Mouse (Mus musculus): ENCODE results near the gene Rbbp6. TPM values are rescaled to one million over a fixed set of nuclear protein-coding genes. Genes with fewer than 3 reads are reported as not detected.

Rbbp6 gene
- polyA plus RNA-seq, 1 experiment from 2014 or later: 40.0 TPM

- Histone ChIP-seq H3K9me3 (ENCODE audit: control insufficient read depth, low read length) (no peaks in the 10 kb centered on the region), H3K9ac (ENCODE audit: low read depth, low read length) (no peak overlapping the region), H3K36me3 (ENCODE audit: control insufficient read depth, insufficient read depth, low read length) (peaks cover 82% of the 10 kb centered on the region), H3K27me3 (ENCODE audit: control insufficient read depth, insufficient read depth, low read length) (no peaks in the 10 kb centered on the region), H3K27ac (ENCODE audit: low read depth, low read length) (no peak overlapping the region), H3K4me3 (ENCODE audit: low read length) (no peak overlapping the region), H3K4me1 (ENCODE audit: control insufficient read depth, insufficient read depth, low read length) (no peaks in the 10 kb centered on the region), H3K4me2 (replicated peaks; ENCODE audit: low read depth, low read length) (no peak overlapping the region)
- 90% methylated on average over 20 of the region's 20 CpGs for WGBS
- ATAC-seq (ENCODE audit: low FRiP score, low TSS enrichment): no peak
Measured at GRCm38 (mm10) chr7:123001341-123002027, 36.0 kb downstream of the Rbbp6 start.

GRCm38 (mm10) chr7:123002028-123002410, 36.5 kb downstream of the Rbbp6 start:
- Histone ChIP-seq H3K4me3 (ENCODE audit: low read length) (no peak overlapping the region), H3K9me3 (ENCODE audit: control insufficient read depth, low read length) (no peaks in the 10 kb centered on the region), H3K27me3 (ENCODE audit: control insufficient read depth, insufficient read depth, low read length) (no peaks in the 10 kb centered on the region), H3K4me1 (ENCODE audit: control insufficient read depth, insufficient read depth, low read length) (no peaks in the 10 kb centered on the region), H3K9ac (ENCODE audit: low read depth, low read length) (no peak overlapping the region), H3K4me2 (replicated peaks; ENCODE audit: low read depth, low read length) (no peak overlapping the region), H3K36me3 (ENCODE audit: control insufficient read depth, insufficient read depth, low read length) (peaks cover 77% of the 10 kb centered on the region), H3K27ac (ENCODE audit: low read depth, low read length) (no peak overlapping the region)
- no peak for ATAC-seq (ENCODE audit: low FRiP score, low TSS enrichment)
- WGBS: 93% methylated on average over 6 of the region's 6 CpGs

GRCm38 (mm10) chr7:123003207-123003606, 37.7 kb downstream of the Rbbp6 start:
- ATAC-seq (ENCODE audit: low FRiP score, low TSS enrichment): no peak
- no peak overlapping the region for H3K4me3 ChIP-seq (ENCODE audit: low read length)
- H3K27me3 ChIP-seq (ENCODE audit: control insufficient read depth, insufficient read depth, low read length): no peaks in the 10 kb centered on the region
- no peaks in the 10 kb centered on the region for H3K4me1 ChIP-seq (ENCODE audit: control insufficient read depth, insufficient read depth, low read length)
- H3K4me2 ChIP-seq (replicated peaks; ENCODE audit: low read depth, low read length): no peak overlapping the region
- no peaks in the 10 kb centered on the region for H3K9me3 ChIP-seq (ENCODE audit: control insufficient read depth, low read length)
- 90% methylated on average over 4 of the region's 4 CpGs for WGBS
- H3K36me3 ChIP-seq (ENCODE audit: control insufficient read depth, insufficient read depth, low read length): peaks cover 67% of the 10 kb centered on the region
- H3K27ac ChIP-seq (ENCODE audit: low read depth, low read length): no peak overlapping the region
- H3K9ac ChIP-seq (ENCODE audit: low read depth, low read length): no peak overlapping the region

- Histone ChIP-seq H3K36me3 (ENCODE audit: control insufficient read depth, insufficient read depth, low read length) (peaks cover 55% of the 10 kb centered on the region), H3K4me1 (ENCODE audit: control insufficient read depth, insufficient read depth, low read length) (no peaks in the 10 kb centered on the region)
- ATAC-seq (ENCODE audit: low FRiP score, low TSS enrichment): no peak
Measured at GRCm38 (mm10) chr7:123004442-123004841, 39.0 kb downstream of the Rbbp6 start.

GRCm38 (mm10) chr7:123006251-123006650, 40.8 kb downstream of the Rbbp6 start:
- Histone ChIP-seq H3K9ac (ENCODE audit: low read depth, low read length) (no peak overlapping the region), H3K4me3 (ENCODE audit: low read length) (no peak overlapping the region), H3K27ac (ENCODE audit: low read depth, low read length) (no peak overlapping the region), H3K4me2 (replicated peaks; ENCODE audit: low read depth, low read length) (no peak overlapping the region), H3K27me3 (ENCODE audit: control insufficient read depth, insufficient read depth, low read length) (no peaks in the 10 kb centered on the region), H3K36me3 (ENCODE audit: control insufficient read depth, insufficient read depth, low read length) (peaks cover 36% of the 10 kb centered on the region), H3K4me1 (ENCODE audit: control insufficient read depth, insufficient read depth, low read length) (no peaks in the 10 kb centered on the region), H3K9me3 (ENCODE audit: control insufficient read depth, low read length) (no peaks in the 10 kb centered on the region)
- ATAC-seq (ENCODE audit: low FRiP score, low TSS enrichment): no peak
- WGBS: 63% methylated on average over 2 of the region's 2 CpGs

More at GRCm38 (mm10) chr7:123004442-123004841, 39.0 kb downstream of the Rbbp6 start:
- no peaks in the 10 kb centered on the region for H3K27me3 ChIP-seq (ENCODE audit: control insufficient read depth, insufficient read depth, low read length)
- 95% methylated on average over 5 of the region's 5 CpGs for WGBS
- H3K27ac ChIP-seq (ENCODE audit: low read depth, low read length): no peak overlapping the region
- no peak overlapping the region for H3K9ac ChIP-seq (ENCODE audit: low read depth, low read length)
- H3K4me3 ChIP-seq (ENCODE audit: low read length): no peak overlapping the region
- H3K9me3 ChIP-seq (ENCODE audit: control insufficient read depth, low read length): no peaks in the 10 kb centered on the region
- no peak overlapping the region for H3K4me2 ChIP-seq (replicated peaks; ENCODE audit: low read depth, low read length)

GRCm38 (mm10) chr7:123007743-123008142, 42.3 kb downstream of the Rbbp6 start:
- Histone ChIP-seq H3K4me3 (ENCODE audit: low read length) (no peak overlapping the region), H3K4me1 (ENCODE audit: control insufficient read depth, insufficient read depth, low read length) (no peaks in the 10 kb centered on the region), H3K9ac (ENCODE audit: low read depth, low read length) (no peak overlapping the region), H3K4me2 (replicated peaks; ENCODE audit: low read depth, low read length) (no peak overlapping the region), H3K9me3 (ENCODE audit: control insufficient read depth, low read length) (no peaks in the 10 kb centered on the region), H3K27ac (ENCODE audit: low read depth, low read length) (no peak overlapping the region), H3K36me3 (ENCODE audit: control insufficient read depth, insufficient read depth, low read length) (peaks cover 22% of the 10 kb centered on the region), H3K27me3 (ENCODE audit: control insufficient read depth, insufficient read depth, low read length) (no peaks in the 10 kb centered on the region)
- 72% methylated on average over 4 of the region's 4 CpGs for WGBS
- no peak for ATAC-seq (ENCODE audit: low FRiP score, low TSS enrichment)

- no peak overlapping the region for H3K9ac ChIP-seq (ENCODE audit: low read depth, low read length)
- no peaks in the 10 kb centered on the region for H3K4me1 ChIP-seq (ENCODE audit: control insufficient read depth, insufficient read depth, low read length)
- no peak overlapping the region for H3K4me2 ChIP-seq (replicated peaks; ENCODE audit: low read depth, low read length)
- no peak overlapping the region for H3K27ac ChIP-seq (ENCODE audit: low read depth, low read length)
- H3K4me3 ChIP-seq (ENCODE audit: low read length): no peak overlapping the region
- H3K36me3 ChIP-seq (ENCODE audit: control insufficient read depth, insufficient read depth, low read length): no peaks in the 10 kb centered on the region
- no peaks in the 10 kb centered on the region for H3K9me3 ChIP-seq (ENCODE audit: control insufficient read depth, low read length)
- 73% methylated on average over 5 of the region's 5 CpGs for WGBS
- no peaks in the 10 kb centered on the region for H3K27me3 ChIP-seq (ENCODE audit: control insufficient read depth, insufficient read depth, low read length)
- no peak for ATAC-seq (ENCODE audit: low FRiP score, low TSS enrichment)
Measured at GRCm38 (mm10) chr7:123013466-123013865, 48.0 kb downstream of the Rbbp6 start.

GRCm38 (mm10) chr7:123014729-123015128, 49.2 kb downstream of the Rbbp6 start:
- Histone ChIP-seq H3K9ac (ENCODE audit: low read depth, low read length) (no peak overlapping the region), H3K9me3 (ENCODE audit: control insufficient read depth, low read length) (no peaks in the 10 kb centered on the region), H3K4me1 (ENCODE audit: control insufficient read depth, insufficient read depth, low read length) (no peaks in the 10 kb centered on the region), H3K27ac (ENCODE audit: low read depth, low read length) (no peak overlapping the region), H3K4me3 (ENCODE audit: low read length) (no peak overlapping the region), H3K27me3 (ENCODE audit: control insufficient read depth, insufficient read depth, low read length) (no peaks in the 10 kb centered on the region), H3K4me2 (replicated peaks; ENCODE audit: low read depth, low read length) (no peak overlapping the region), H3K36me3 (ENCODE audit: control insufficient read depth, insufficient read depth, low read length) (no peaks in the 10 kb centered on the region)
- no peak for ATAC-seq (ENCODE audit: low FRiP score, low TSS enrichment)
- 80% methylated on average over 7 of the region's 7 CpGs for WGBS

GRCm38 (mm10) chr7:123017627-123018026, 52.1 kb downstream of the Rbbp6 start:
- Histone ChIP-seq H3K36me3 (ENCODE audit: control insufficient read depth, insufficient read depth, low read length) (no peaks in the 10 kb centered on the region), H3K9ac (ENCODE audit: low read depth, low read length) (no peak overlapping the region), H3K9me3 (ENCODE audit: control insufficient read depth, low read length) (no peaks in the 10 kb centered on the region), H3K4me2 (replicated peaks; ENCODE audit: low read depth, low read length) (no peak overlapping the region), H3K4me1 (ENCODE audit: control insufficient read depth, insufficient read depth, low read length) (no peaks in the 10 kb centered on the region), H3K27me3 (ENCODE audit: control insufficient read depth, insufficient read depth, low read length) (no peaks in the 10 kb centered on the region), H3K4me3 (ENCODE audit: low read length) (no peak overlapping the region), H3K27ac (ENCODE audit: low read depth, low read length) (no peak overlapping the region)
- 38% methylated on average over 3 of the region's 3 CpGs for WGBS
- ATAC-seq (ENCODE audit: low FRiP score, low TSS enrichment): no peak
